Comparison of ENCODE assay signal across 8 mouse cellular contexts in genomic region chr7:116644902-116645650, GRCm38 (mm10).
DNase-seq lines count a peak whose midpoint lies in the region; ATAC-seq lines count a peak whose summit lies in the region.

No protein-coding gene starts in this region.

- H3K9me3 ChIP-seq in hindbrain, embryonic 11.5 days (ENCODE audit: control insufficient read depth, low read length) = no peaks in the 10 kb centered on the region
- no peaks in the 10 kb centered on the region for H3K9me3 ChIP-seq in hindbrain, embryonic 13.5 days

- 54% methylated on average over 10 of the region's 10 CpGs for WGBS in hindbrain, embryonic 11.5 days
- 53% methylated on average over 10 of the region's 10 CpGs for WGBS in hindbrain, embryonic 13.5 days

- no peak overlapping the region for H3K4me2 ChIP-seq in hindbrain, embryonic 11.5 days (replicated peaks; ENCODE audit: low read depth, low read length)
- no peak overlapping the region for H3K4me2 ChIP-seq in hindbrain, embryonic 13.5 days

- DNase-seq in hindbrain, embryonic 11.5 days (ENCODE audit: low spot score) = peak; percentile 76
- peak; percentile 36 for DNase-seq in MEL-GATA-1-ER (ENCODE audit: extremely low read depth, low read depth)
- peak; percentile 79 to 86 for DNase-seq in cerebellum, postnatal 10 days
- DNase-seq in heart, postnatal 10 days = peak; percentile 41 to 75
- DNase-seq in layer of hippocampus, postnatal 25 days (ENCODE audit: extremely low spot score in 1 of 2, low spot score in 1 of 2) = peak; percentile 54 to 76
- peak; percentile 56 for DNase-seq in naive thymus-derived CD4-positive, alpha-beta T cell, adult 2 months (ENCODE audit: low read depth)
- DNase-seq in thymus, postnatal 25 days = peak; percentile 14

- no peaks in the 10 kb centered on the region for H3K36me3 ChIP-seq in hindbrain, embryonic 11.5 days (ENCODE audit: control insufficient read depth, insufficient read depth, low read length)
- H3K36me3 ChIP-seq in hindbrain, embryonic 13.5 days = no peaks in the 10 kb centered on the region

- H3K4me3 ChIP-seq in hindbrain, embryonic 11.5 days (ENCODE audit: low read depth, low read length) = no peak overlapping the region
- H3K4me3 ChIP-seq in hindbrain, embryonic 13.5 days = no peak overlapping the region

- intact Hi-C loops in heart, postnatal 10 days (cut with DNase I) = loop anchor here (1.0 to 5.0 kb wide), 2 partner anchors 730 to 1457 kb away; no protein-coding TSS in a partner anchor

- H3K27ac ChIP-seq in hindbrain, embryonic 11.5 days (ENCODE audit: low read depth, low read length) = no peak overlapping the region
- H3K27ac ChIP-seq in hindbrain, embryonic 13.5 days = no peak overlapping the region

- H3K9ac ChIP-seq in hindbrain, embryonic 11.5 days (ENCODE audit: low read depth, low read length) = no peak overlapping the region
- no peak overlapping the region for H3K9ac ChIP-seq in hindbrain, embryonic 13.5 days

- ATAC-seq in hindbrain, embryonic 11.5 days (ENCODE audit: low FRiP score) = no peak
- no peak for ATAC-seq in hindbrain, embryonic 13.5 days (ENCODE audit: low FRiP score)

- H3K4me1 ChIP-seq in hindbrain, embryonic 11.5 days (replicated peaks; ENCODE audit: control insufficient read depth, insufficient read depth, low read length) = no peaks in the 10 kb centered on the region
- H3K4me1 ChIP-seq in hindbrain, embryonic 13.5 days (replicated peaks) = peaks cover 4% of the 10 kb centered on the region; the same call in 1 of the 2 replicates

- H3K27me3 ChIP-seq in hindbrain, embryonic 11.5 days (ENCODE audit: control insufficient read depth, insufficient read depth, low read length) = no peaks in the 10 kb centered on the region
- H3K27me3 ChIP-seq in hindbrain, embryonic 13.5 days = no peaks in the 10 kb centered on the region

Comparison
In these comparisons a context has a peak if more than half of its experiments do, and no peak if none do; other contexts are left out.
1. DNase-seq: peak in every context shown above with its lines; median percentile 82 in cerebellum, postnatal 10 days; 76 in hindbrain, embryonic 11.5 days; 65 in layer of hippocampus, postnatal 25 days; 58 in heart, postnatal 10 days; 56 in naive thymus-derived CD4-positive, alpha-beta T cell, adult 2 months; 36 in MEL-GATA-1-ER; 14 in thymus, postnatal 25 days.